Mouse (Mus musculus) MEL (cell line): ENCODE results near the gene Nxph4. TPM values are rescaled to one million over a fixed set of nuclear protein-coding genes. Genes with fewer than 3 reads are reported as not detected.
A peak's percentile ranks its signal among the peaks of the same experiment; 100 is the strongest.

ENCODE experiments used
- DNase-seq: peaks from one replicate; pipeline ENCODE4 v3.0.0; 2011; ENCODE audit warnings: low read depth, low spot score
- H3K27ac ChIP-seq: 2 replicates; pipeline ENCODE4 v1.5.1; 2012; ENCODE audit warnings: low read depth, mild to moderate bottlenecking, control low read depth, low read length, moderate library complexity; ENCODE audit not compliant: control insufficient read depth
- H3K27me3 ChIP-seq, 2 experiments: fragments of 150-350 bp in 1 of 2; sonication (generic) in 1 of 2; 2 replicates each; pipeline ENCODE4 v1.6.1; 2012; ENCODE audit warnings: low read length in 2 of 2, mild to moderate bottlenecking in 2 of 2, improper control_type of control experiment in 1 of 2, moderate library complexity in 1 of 2; ENCODE audit not compliant: insufficient read depth in 2 of 2, control insufficient read depth in 1 of 2
- H3K36me3 ChIP-seq, 2 experiments: 2 replicates each; pipeline ENCODE4 v1.6.1; 2012 to 2014; ENCODE audit warnings: low read length in 2 of 2, improper control_type of control experiment in 1 of 2, inconsistent platforms in 1 of 2, mild to moderate bottlenecking in 1 of 2; ENCODE audit not compliant: insufficient read depth in 2 of 2, control insufficient read depth in 1 of 2
- H3K4me1 ChIP-seq, 2 experiments: fragments of 150-350 bp in 1 of 2; sonication (generic) in 1 of 2; 2 replicates each; pipeline ENCODE4 v1.6.1; 2012; ENCODE audit warnings: low read length in 2 of 2, improper control_type of control experiment in 1 of 2, mild to moderate bottlenecking in 1 of 2; ENCODE audit not compliant: insufficient read depth in 2 of 2, control insufficient read depth in 1 of 2
- H3K4me3 ChIP-seq, 2 experiments: fragments of 150-350 bp in 1 of 2; sonication (generic) in 1 of 2; 2 replicates each; pipeline ENCODE4 v1.5.1; 2012; ENCODE audit warnings: low read depth in 2 of 2, low read length in 2 of 2, mild to moderate bottlenecking in 2 of 2, moderate library complexity in 2 of 2, control low read depth in 1 of 2, improper control_type of control experiment in 1 of 2; ENCODE audit not compliant: control insufficient read depth in 1 of 2, insufficient read depth in 1 of 2
- H3K79me2 ChIP-seq: 2 replicates; pipeline ENCODE4 v1.6.1; 2012; ENCODE audit warnings: mild to moderate bottlenecking, low read length, moderate library complexity; ENCODE audit not compliant: control insufficient read depth, poor library complexity, insufficient read depth
- H3K9ac ChIP-seq: 2 replicates; pipeline ENCODE4 v1.6.1; 2012; ENCODE audit warnings: low read depth, mild to moderate bottlenecking, control low read depth, low read length, moderate library complexity; ENCODE audit not compliant: control insufficient read depth, poor library complexity, severe bottlenecking
- H3K9me3 ChIP-seq: fragments of 150-350 bp; sonication (generic); replicated peaks from 2 replicates; pipeline ENCODE4 v1.6.1; 2012; ENCODE audit warnings: mild to moderate bottlenecking, low read length, improper control_type of control experiment, moderate library complexity; ENCODE audit not compliant: insufficient read depth
- BHLHE40 ChIP-seq: IDR thresholded peaks from 2 replicates; pipeline ENCODE4 v1.6.1; 2012; ENCODE audit warnings: low read depth, mild to moderate bottlenecking, inconsistent platforms, low read length, improper control_type of control experiment, borderline replicate concordance
- CHD1 ChIP-seq: IDR thresholded peaks from 2 replicates; pipeline ENCODE4 v1.6.1; 2012; ENCODE audit warnings: low read depth, mild to moderate bottlenecking, inconsistent platforms, low read length, improper control_type of control experiment
- EP300 ChIP-seq, 2 experiments: IDR thresholded peaks; 2 replicates each; pipeline ENCODE4 v1.6.1; 2011; ENCODE audit warnings: improper control_type of control experiment in 2 of 2, low read length in 2 of 2, low read depth in 1 of 2, mild to moderate bottlenecking in 1 of 2
- ETS1 ChIP-seq: IDR thresholded peaks from 2 replicates; pipeline ENCODE4 v1.6.1; 2012; ENCODE audit warnings: low read depth, mild to moderate bottlenecking, inconsistent platforms, low read length, improper control_type of control experiment, moderate library complexity
- GATA1 ChIP-seq: IDR thresholded peaks from 2 replicates; pipeline ENCODE4 v1.6.1; 2011; ENCODE audit warnings: low read depth, low read length, improper control_type of control experiment
- JUND ChIP-seq: IDR thresholded peaks from 2 replicates; pipeline ENCODE4 v1.6.1; 2011; ENCODE audit warnings: low read depth, mild to moderate bottlenecking, improper control_type of control experiment, low read length
- MAX ChIP-seq: IDR thresholded peaks from 2 replicates; pipeline ENCODE4 v1.6.1; 2011; ENCODE audit warnings: low read length, improper control_type of control experiment
- MAZ ChIP-seq: IDR thresholded peaks from 2 replicates; pipeline ENCODE4 v1.6.1; 2012; ENCODE audit warnings: low read depth, mild to moderate bottlenecking, inconsistent platforms, low read length, improper control_type of control experiment
- MXI1 ChIP-seq: IDR thresholded peaks from 2 replicates; pipeline ENCODE4 v1.6.1; 2011; ENCODE audit warnings: mild to moderate bottlenecking, low read depth, low read length, improper control_type of control experiment
- MYB ChIP-seq: IDR thresholded peaks from 2 replicates; pipeline ENCODE4 v1.6.1; 2011; ENCODE audit warnings: mild to moderate bottlenecking, low read depth, low read length, improper control_type of control experiment
- NELFE ChIP-seq: IDR thresholded peaks from 2 replicates; pipeline ENCODE4 v1.6.1; 2011; ENCODE audit warnings: low read depth, low read length, improper control_type of control experiment
- POLR2A ChIP-seq, 2 experiments: IDR thresholded peaks; 2 replicates each; pipeline ENCODE4 v1.6.1; 2011 to 2012; ENCODE audit warnings: low read length in 2 of 2, mild to moderate bottlenecking in 2 of 2, control low read depth in 1 of 2, improper control_type of control experiment in 1 of 2, low read depth in 1 of 2, moderate library complexity in 1 of 2; ENCODE audit not compliant: control insufficient read depth in 1 of 2, insufficient read depth in 1 of 2, poor library complexity in 1 of 2
- POLR2AphosphoS2 ChIP-seq: IDR thresholded peaks from 2 replicates; pipeline ENCODE4 v1.6.1; 2011; ENCODE audit warnings: low read length, improper control_type of control experiment
- RAD21 ChIP-seq: IDR thresholded peaks from 2 replicates; pipeline ENCODE4 v1.6.1; 2011; ENCODE audit warnings: mild to moderate bottlenecking, low read depth, low read length, improper control_type of control experiment
- RCOR1 ChIP-seq: IDR thresholded peaks from 2 replicates; pipeline ENCODE4 v1.6.1; 2012; ENCODE audit warnings: low read depth, mild to moderate bottlenecking, inconsistent platforms, low read length, improper control_type of control experiment
- TCF12 ChIP-seq: IDR thresholded peaks from 2 replicates; pipeline ENCODE4 v1.6.1; 2014; ENCODE audit warnings: low read depth, mild to moderate bottlenecking, inconsistent platforms, low read length, improper control_type of control experiment, moderate library complexity
- UBTF ChIP-seq: IDR thresholded peaks from 2 replicates; pipeline ENCODE4 v1.6.1; 2012; ENCODE audit warnings: low read depth, mild to moderate bottlenecking, inconsistent platforms, low read length, improper control_type of control experiment, moderate library complexity, borderline replicate concordance; ENCODE audit not compliant: insufficient read depth
- USF1 ChIP-seq: IDR thresholded peaks from 2 replicates; pipeline ENCODE4 v1.6.1; 2014; ENCODE audit warnings: low read depth, mild to moderate bottlenecking, inconsistent platforms, low read length, improper control_type of control experiment, moderate library complexity
- USF2 ChIP-seq, 2 experiments: IDR thresholded peaks; 2 replicates each; pipeline ENCODE4 v1.6.1; 2011 to 2012; ENCODE audit warnings: improper control_type of control experiment in 2 of 2, low read length in 2 of 2, borderline replicate concordance in 1 of 2, inconsistent platforms in 1 of 2, low read depth in 1 of 2, mild to moderate bottlenecking in 1 of 2; ENCODE audit not compliant: insufficient read depth in 1 of 2
- ZMIZ1 ChIP-seq: IDR thresholded peaks from 2 replicates; pipeline ENCODE4 v1.6.1; 2012; ENCODE audit warnings: low read depth, mild to moderate bottlenecking, inconsistent platforms, low read length, improper control_type of control experiment, moderate library complexity
- ZNF384 ChIP-seq: IDR thresholded peaks from 2 replicates; pipeline ENCODE4 v1.6.1; 2012; ENCODE audit warnings: low read depth, mild to moderate bottlenecking, inconsistent platforms, low read length, improper control_type of control experiment
- polyA plus RNA-seq, 2 experiments: library from polyadenylated mRNA; stranded (reverse) in 1 of 2; unstranded in 1 of 2; fragments of >175 nt in 1 of 2; fragments of >200 nt in 1 of 2; gene quantifications; 2 replicates each; pipeline versions ENCODE4 v1.2.1 to v1.2.4; 2012; ENCODE audit warnings: low replicate concordance in 2 of 2, low read depth in 1 of 2; ENCODE audit not compliant: insufficient read length in 2 of 2, insufficient read depth in 1 of 2, missing spikeins in 1 of 2
- total RNA-seq: library from RNA; depleted of rRNA; stranded (reverse); fragments of 300-350 nt; gene quantifications from 2 replicates; pipeline ENCODE4 v1.2.3, GENCODE M21; 2012

Nxph4 gene
- total and polyA plus RNA-seq, 3 experiments = 0.24 TPM; not detected in 2

- Histone ChIP-seq H3K27ac (peak overlapping the region; percentile 40), H3K36me3 (peaks cover 0 to 17% of the 10 kb centered on the region in 2 experiments; a peak in 3 of 4 replicates), H3K27me3 (no peaks in the 10 kb centered on the region), H3K4me1 (peaks cover 0 to 36% of the 10 kb centered on the region in 2 experiments; a peak in 3 of 4 replicates), H3K9ac (peak overlapping the region; percentile 27), H3K79me2 (peaks cover 24% of the 10 kb centered on the region), H3K4me3 (no peak overlapping the region; a peak in 1 of 4 replicates), H3K9me3 (no peaks in the 10 kb centered on the region)
- peak; percentile 74 for DNase-seq
- TF ChIP-seq MAX (no peak), UBTF (no peak), MXI1 (no peak; the same call in 1 of the 2 replicates), USF1 (no peak), NELFE (no peak), EP300 (IDR thresholded peaks at IDR 0.05; ENCODE audit: low read depth in 1 of 2, low read length in 2 of 2) (no peak), MYB (no peak), POLR2AphosphoS2 (peak; percentile 25; the same call in 1 of the 2 replicates), CHD1 (no peak), POLR2A (IDR thresholded peaks at IDR 0.05; ENCODE audit: control insufficient read depth in 1 of 2, insufficient read depth in 1 of 2, low read depth in 1 of 2, low read length in 2 of 2, poor library complexity in 1 of 2) (0 out of 4 replicates have a peak, but pooled peaks of 1 of the 2 experiments have one; percentile 14), TCF12 (0 out of 2 replicates have a peak, but pooled peaks have one; percentile 19), JUND (no peak), ETS1 (peak; percentile 41; the same call in 1 of the 2 replicates), BHLHE40 (no peak), ZMIZ1 (peak; percentile 80), RCOR1 (no peak), MAZ (no peak; the same call in none of the 2 replicates), ZNF384 (no peak), GATA1 (no peak)
Observed at GRCm38 (mm10) chr10:127516576-127517260, 17.6 kb downstream of the Nxph4 start.

DNA sequence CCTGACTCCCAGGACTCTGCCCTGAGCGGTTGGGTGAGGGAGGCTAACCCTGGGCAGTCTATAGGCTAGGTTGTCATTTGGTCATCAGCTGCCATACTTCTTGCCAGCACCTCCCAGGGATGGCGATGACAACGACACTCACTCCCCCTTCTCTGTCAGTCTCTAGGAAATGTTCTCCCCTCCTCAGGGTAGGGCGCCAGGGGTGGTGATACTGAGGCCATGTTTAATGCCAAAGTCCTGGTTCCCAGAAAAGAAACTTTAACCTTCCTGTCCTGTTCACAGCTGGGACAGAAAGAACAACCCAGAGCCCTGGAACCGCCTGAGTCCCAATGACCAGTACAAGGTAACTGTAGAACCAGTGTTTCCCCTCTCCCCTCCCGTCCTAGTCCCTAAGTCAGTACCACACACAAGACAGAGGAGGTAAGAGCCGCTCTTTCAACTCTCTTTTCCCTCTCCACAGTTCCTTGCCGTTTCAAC, 18.3 kb downstream of the Nxph4 start:
- peak; percentile 54 for DNase-seq
- TF ChIP-seq RAD21 (no peak), POLR2A (IDR thresholded peaks at IDR 0.05; ENCODE audit: control insufficient read depth in 1 of 2, insufficient read depth in 1 of 2, low read depth in 1 of 2, low read length in 2 of 2, poor library complexity in 1 of 2) (peak in 1 of 2 experiments; percentile 9; a peak in 1 of 4 replicates), USF2 (IDR thresholded peaks at IDR 0.05; ENCODE audit: borderline replicate concordance in 1 of 2, insufficient read depth in 1 of 2, low read depth in 1 of 2, low read length in 2 of 2) (no peak), ZMIZ1 (no peak)
- TF ChIP-seq, all 39 proteins: peak for 1
- Histone ChIP-seq H3K36me3 (peaks cover 0 to 17% of the 10 kb centered on the region in 2 experiments; a peak in 3 of 4 replicates), H3K27ac (peak overlapping the region; percentile 36), H3K27me3 (no peaks in the 10 kb centered on the region), H3K9ac (peak overlapping the region; percentile 26; the same call in 1 of the 2 replicates), H3K4me3 (no peak overlapping the region; a peak in 1 of 4 replicates), H3K9me3 (no peaks in the 10 kb centered on the region), H3K4me1 (peaks cover 0 to 41% of the 10 kb centered on the region in 2 experiments; a peak in 3 of 4 replicates), H3K79me2 (peaks cover 17% of the 10 kb centered on the region)
